Mouse (Mus musculus) splenic B cell, adult 2 months (primary cell): ENCODE measurements around the gene Unc93a2.
"Not testable (repeated sequence)": the region's sequence is repeated elsewhere in the genome, so short reads cannot be mapped to it uniquely, and the experiment has no call there.

Experiments
- DNase-seq: peaks from one replicate; pipeline ENCODE4 v3.0.0-alpha.2; 2011; ENCODE audit warnings: low read depth, low spot score
- H3K27me3 ChIP-seq: 2 replicates; pipeline ENCODE4 v1.6.1; 2012; ENCODE audit warnings: mild to moderate bottlenecking, low read length, moderate library complexity, mixed read lengths; ENCODE audit not compliant: control insufficient read depth, poor library complexity, insufficient read depth, severe bottlenecking
- H3K36me3 ChIP-seq: 2 replicates; pipeline ENCODE4 v1.6.1; 2012; ENCODE audit warnings: mild to moderate bottlenecking, low read length, moderate library complexity, mixed read lengths; ENCODE audit not compliant: control insufficient read depth, poor library complexity, insufficient read depth, severe bottlenecking

The Unc93a2 gene

GRCm38 (mm10) chr17:7348765-7349164, 36.5 kb downstream of the Unc93a2 start:
- DNase-seq, H3K27me3 ChIP-seq, H3K36me3 ChIP-seq: not testable (repeated sequence)

GRCm38 (mm10) chr17:7337381-7337780, 47.9 kb downstream of the Unc93a2 start:
- not testable (repeated sequence) for H3K36me3 ChIP-seq, DNase-seq, H3K27me3 ChIP-seq

DNA sequence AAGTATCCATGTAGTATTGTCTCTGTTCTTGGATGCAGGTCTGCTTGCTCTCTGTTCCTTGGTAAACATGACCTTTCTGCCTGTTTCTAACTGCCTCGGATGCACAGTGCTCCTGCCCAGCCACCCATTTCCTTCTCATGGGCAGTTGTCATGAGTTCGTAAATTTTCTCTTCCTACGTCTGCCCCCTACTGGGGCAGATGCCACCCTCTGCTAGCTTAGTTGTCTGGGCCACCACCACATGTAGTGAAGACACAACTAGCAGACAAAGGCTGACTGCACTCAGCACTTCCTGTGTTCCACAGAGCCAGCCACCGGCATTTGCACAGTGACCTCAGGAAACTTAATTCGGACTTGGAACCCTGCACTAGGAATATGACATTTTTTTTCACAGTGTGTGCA, 52.5 kb downstream of the Unc93a2 start:
- H3K27me3 ChIP-seq, DNase-seq, H3K36me3 ChIP-seq: not testable (repeated sequence)

- H3K36me3 ChIP-seq, H3K27me3 ChIP-seq, DNase-seq: not testable (repeated sequence)
These were observed 58.8 kb downstream of the Unc93a2 start for GRCm38 (mm10) chr17:7326415-7326814.

- DNase-seq, H3K27me3 ChIP-seq, H3K36me3 ChIP-seq: not testable (repeated sequence)
These were observed 60.9 kb downstream of the Unc93a2 start, which contains the start of gene Tcp10a for GRCm38 (mm10) chr17:7324346-7324745. Tcp10a (plus strand) TSS chr17:7324646.

DNA sequence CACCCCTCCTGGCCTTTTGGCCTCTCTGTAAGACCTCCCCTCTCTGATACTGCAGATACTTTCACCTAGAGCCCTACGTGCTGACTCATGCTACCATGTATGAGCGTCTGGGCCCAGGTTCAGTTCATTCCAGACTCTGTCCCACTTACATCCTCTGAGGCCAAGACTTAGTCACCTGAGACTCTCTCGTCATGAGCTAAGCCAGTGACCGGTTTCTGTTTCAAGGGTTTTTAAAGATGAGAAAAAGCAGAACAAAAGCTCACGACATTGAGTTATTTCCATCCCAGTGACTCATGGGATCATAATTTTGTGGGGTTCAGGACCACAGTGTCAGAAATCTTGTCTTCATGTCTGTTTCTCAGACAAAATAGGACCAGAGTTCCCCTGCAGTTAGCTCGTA, 65.5 kb downstream of the Unc93a2 start:
- not testable (repeated sequence) for DNase-seq, H3K36me3 ChIP-seq, H3K27me3 ChIP-seq

GRCm38 (mm10) chr17:7315693-7316382, 69.4 kb downstream of the Unc93a2 start:
- not testable (repeated sequence) for DNase-seq, H3K27me3 ChIP-seq, H3K36me3 ChIP-seq
